Mouse (Mus musculus): ENCODE measurements around the gene Gm42417.

GRCm38 (mm10) chr1:36538727-36539126 lies 502 bp downstream of the Gm42417 start:
- TF ChIP-seq CTCF (IDR thresholded peaks at IDR 0.05; ENCODE audit: insufficient read depth, low read length) (no peak), POLR2A (IDR thresholded peaks at IDR 0.05; ENCODE audit: borderline replicate concordance, extremely low read depth, low read depth, low read length) (no peak)
